Comparison of ENCODE assay signal across 8 mouse cellular contexts in the genomic region with DNA sequence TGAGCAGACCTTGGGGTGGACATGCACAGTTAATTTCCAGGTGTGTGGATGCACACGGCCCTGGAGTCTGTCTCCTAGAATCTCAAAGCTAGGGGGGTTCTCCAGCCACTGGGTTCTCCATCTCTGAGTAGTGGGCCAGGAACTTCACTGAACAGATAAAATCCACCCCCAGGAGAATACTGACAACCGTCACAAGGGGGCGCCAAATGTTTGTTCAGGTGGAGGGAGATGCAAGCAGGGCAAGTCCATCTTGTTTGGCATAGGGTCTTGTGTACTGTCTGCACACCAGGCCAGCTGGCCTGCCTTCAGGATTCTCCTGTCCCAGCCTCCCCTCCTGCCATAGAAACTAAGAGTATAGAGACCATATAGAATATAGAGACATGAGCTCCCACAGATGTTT. TPM values are rescaled to one million over a fixed set of nuclear protein-coding genes. Genes with fewer than 3 reads are reported as not detected.
DNase-seq lines count a peak whose midpoint lies in the region; ATAC-seq and TF ChIP-seq lines count a peak whose summit lies in the region.

No protein-coding gene starts in this region.

- DNase-seq in hindbrain, embryonic 10.5 days (ENCODE audit: low spot score), result peak; percentile 73
- DNase-seq in CD4-positive helper T cell, adult 2 months (ENCODE audit: low read depth, low spot score), result peak; percentile 60
- peak; percentile 87 for DNase-seq in R1 (ENCODE audit: low read depth, low spot score)
- DNase-seq in embryonic facial prominence, embryonic 10.5 days (ENCODE audit: low spot score), result peak; percentile 81
- DNase-seq in liver, adult 2 months (ENCODE audit: extremely low read depth, low read depth, low spot score), result peak; percentile 15
- DNase-seq in retina, postnatal 7 days (ENCODE audit: low read depth, low spot score), result peak; percentile 55
- DNase-seq in urinary bladder, adult 2 months (ENCODE audit: low spot score), result no peak

- 0 out of 2 replicates have a peak, but pooled peaks cover 2% of the 10 kb centered on the region for H3K9me3 ChIP-seq in hindbrain, embryonic 10.5 days
- H3K9me3 ChIP-seq in hindbrain, embryonic 12.5 days (replicated peaks), result no peaks in the 10 kb centered on the region
- H3K9me3 ChIP-seq in embryonic facial prominence, embryonic 10.5 days, result no peaks in the 10 kb centered on the region

- H3K79me2 ChIP-seq in liver, adult 2 months (ENCODE audit: control insufficient read depth, insufficient read depth, low read length), result no peaks in the 10 kb centered on the region

- no peak overlapping the region for H3K4me2 ChIP-seq in hindbrain, embryonic 12.5 days (replicated peaks)

- H3K27ac ChIP-seq in hindbrain, embryonic 10.5 days, result no peak overlapping the region
- no peak overlapping the region for H3K27ac ChIP-seq in hindbrain, embryonic 12.5 days
- H3K27ac ChIP-seq in embryonic facial prominence, embryonic 10.5 days (replicated peaks), result no peak overlapping the region
- no peak overlapping the region for H3K27ac ChIP-seq in liver, adult 2 months (replicated peaks; ENCODE audit: insufficient read depth, low read depth, low read length)

- no peak for TF ChIP-seq POLR2A in liver, adult 2 months (IDR thresholded peaks at IDR 0.05; ENCODE audit: extremely low read depth, insufficient read depth, low read length)

- no peaks in the 10 kb centered on the region for H3K4me1 ChIP-seq in hindbrain, embryonic 10.5 days (replicated peaks)
- H3K4me1 ChIP-seq in hindbrain, embryonic 12.5 days, result no peaks in the 10 kb centered on the region
- H3K4me1 ChIP-seq in embryonic facial prominence, embryonic 10.5 days, result peaks cover 5% of the 10 kb centered on the region; the same call in 1 of the 2 replicates
- H3K4me1 ChIP-seq in liver, adult 2 months (ENCODE audit: control insufficient read depth, insufficient read depth, low read length), result no peaks in the 10 kb centered on the region

- H3K36me3 ChIP-seq in hindbrain, embryonic 10.5 days, result no peaks in the 10 kb centered on the region
- H3K36me3 ChIP-seq in hindbrain, embryonic 12.5 days, result no peaks in the 10 kb centered on the region
- no peaks in the 10 kb centered on the region for H3K36me3 ChIP-seq in embryonic facial prominence, embryonic 10.5 days (replicated peaks)
- H3K36me3 ChIP-seq in liver, adult 2 months (ENCODE audit: control insufficient read depth, insufficient read depth, low read length), result no peaks in the 10 kb centered on the region

- H3K4me3 ChIP-seq in hindbrain, embryonic 10.5 days, result no peak overlapping the region
- H3K4me3 ChIP-seq in hindbrain, embryonic 12.5 days, result no peak overlapping the region
- H3K4me3 ChIP-seq in embryonic facial prominence, embryonic 10.5 days, result no peak overlapping the region
- H3K4me3 ChIP-seq in liver, adult 2 months (ENCODE audit: insufficient read depth, low read depth, low read length), result no peak overlapping the region

- 0 out of 2 replicates have a peak, but pooled peaks cover 3% of the 10 kb centered on the region for H3K27me3 ChIP-seq in hindbrain, embryonic 10.5 days (ENCODE audit: insufficient read depth, poor library complexity, severe bottlenecking)
- peaks cover 12% of the 10 kb centered on the region; the same call in 1 of the 2 replicates for H3K27me3 ChIP-seq in hindbrain, embryonic 12.5 days
- 0 out of 2 replicates have a peak, but pooled peaks cover 7% of the 10 kb centered on the region for H3K27me3 ChIP-seq in embryonic facial prominence, embryonic 10.5 days (replicated peaks; ENCODE audit: low read depth, poor library complexity, severe bottlenecking)
- no peaks in the 10 kb centered on the region for H3K27me3 ChIP-seq in liver, adult 2 months (ENCODE audit: control insufficient read depth, insufficient read depth, low read length)

- 19% methylated on average over 3 of the region's 3 CpGs for WGBS in hindbrain, embryonic 10.5 days
- 29% methylated on average over 3 of the region's 3 CpGs for WGBS in hindbrain, embryonic 12.5 days
- 15% methylated on average over 3 of the region's 3 CpGs for whole genome bisulfite sequencing in embryonic facial prominence, embryonic 10.5 days
- 17% methylated on average over 3 of the region's 3 CpGs for WGBS in liver, adult 2 months

- no peak for ATAC-seq in hindbrain, embryonic 12.5 days (ENCODE audit: low FRiP score)

- TF ChIP-seq CTCF in liver, adult 2 months (IDR thresholded peaks at IDR 0.05; ENCODE audit: low read depth, low read length), result peak; percentile 69

- H3K9ac ChIP-seq in hindbrain, embryonic 12.5 days, result no peak overlapping the region
- no peak overlapping the region for H3K9ac ChIP-seq in liver, adult 2 months (ENCODE audit: low read depth, low read length)

RNA-seq across cellular contexts. Expression of a gene that starts 32.6 kb away (rescaled TPM):
- 0.60 and 0.64 TPM in 2 replicates for polyA plus RNA-seq in hindbrain, embryonic 10.5 days (2016; fragmentation: Nextera tagmentation; extraction: Ambion mirVana)
- 1.3 and 1.5 TPM in 2 replicates for polyA plus RNA-seq in hindbrain, embryonic 12.5 days (2016; fragmentation: Nextera tagmentation; extraction: Ambion mirVana)
- 0.75 and 0.91 TPM in 2 replicates for polyA plus RNA-seq in embryonic facial prominence, embryonic 10.5 days (2016; fragmentation: Nextera tagmentation; extraction: Ambion mirVana)
- total RNA-seq in liver, adult 2 months (2014; rRNA removed), result 0.09 and 0.40 TPM in 2 replicates
- polyA plus RNA-seq in liver, adult 2 months (2012; rRNA removed), result 0.29 and 0.50 TPM in 2 replicates
- polyA plus RNA-seq in urinary bladder, adult 2 months (2012; rRNA removed), result 58.9 and 66.3 TPM in 2 replicates

RNA-seq across cellular contexts. Expression of a gene that starts 57.8 kb away (rescaled TPM):
- 3.9 and 6.5 TPM in 2 replicates for polyA plus RNA-seq in hindbrain, embryonic 10.5 days (2016; fragmentation: Nextera tagmentation; extraction: Ambion mirVana)
- polyA plus RNA-seq in hindbrain, embryonic 12.5 days (2016; fragmentation: Nextera tagmentation; extraction: Ambion mirVana), result 9.4 and 9.9 TPM in 2 replicates
- polyA plus RNA-seq in embryonic facial prominence, embryonic 10.5 days (2016; fragmentation: Nextera tagmentation; extraction: Ambion mirVana), result 2.3 and 3.8 TPM in 2 replicates
- 0.09 and 0.60 TPM in 2 replicates for total RNA-seq in liver, adult 2 months (2014; rRNA removed)
- 1.2 and 1.4 TPM in 2 replicates for polyA plus RNA-seq in liver, adult 2 months (2012; rRNA removed)
- polyA plus RNA-seq in urinary bladder, adult 2 months (2012; rRNA removed), result 0.17 and 0.29 TPM in 2 replicates

Comparison
In these comparisons a context has a peak if more than half of its experiments do, and no peak if none do; other contexts are left out.
1. RNA of a gene that starts 32.6 kb away (polyA plus RNA-seq): 58.9 to 66.3 TPM in urinary bladder, adult 2 months; 1.3 to 1.5 TPM in hindbrain, embryonic 12.5 days, 0.75 to 0.91 TPM in embryonic facial prominence, embryonic 10.5 days, 0.60 to 0.64 TPM in hindbrain, embryonic 10.5 days and 0.29 to 0.50 TPM in liver, adult 2 months; every median in the first group is over 10 times any median in the second.